Mouse (Mus musculus): ENCODE measurements around the gene Il13ra1. TPM values are rescaled to one million over a fixed set of nuclear protein-coding genes. Genes with fewer than 3 reads are reported as not detected.

Il13ra1 gene
- 1 to 10 TPM; 4.0 to 9.2 (median 5.9) TPM for total RNA-seq (2022)

DNA sequence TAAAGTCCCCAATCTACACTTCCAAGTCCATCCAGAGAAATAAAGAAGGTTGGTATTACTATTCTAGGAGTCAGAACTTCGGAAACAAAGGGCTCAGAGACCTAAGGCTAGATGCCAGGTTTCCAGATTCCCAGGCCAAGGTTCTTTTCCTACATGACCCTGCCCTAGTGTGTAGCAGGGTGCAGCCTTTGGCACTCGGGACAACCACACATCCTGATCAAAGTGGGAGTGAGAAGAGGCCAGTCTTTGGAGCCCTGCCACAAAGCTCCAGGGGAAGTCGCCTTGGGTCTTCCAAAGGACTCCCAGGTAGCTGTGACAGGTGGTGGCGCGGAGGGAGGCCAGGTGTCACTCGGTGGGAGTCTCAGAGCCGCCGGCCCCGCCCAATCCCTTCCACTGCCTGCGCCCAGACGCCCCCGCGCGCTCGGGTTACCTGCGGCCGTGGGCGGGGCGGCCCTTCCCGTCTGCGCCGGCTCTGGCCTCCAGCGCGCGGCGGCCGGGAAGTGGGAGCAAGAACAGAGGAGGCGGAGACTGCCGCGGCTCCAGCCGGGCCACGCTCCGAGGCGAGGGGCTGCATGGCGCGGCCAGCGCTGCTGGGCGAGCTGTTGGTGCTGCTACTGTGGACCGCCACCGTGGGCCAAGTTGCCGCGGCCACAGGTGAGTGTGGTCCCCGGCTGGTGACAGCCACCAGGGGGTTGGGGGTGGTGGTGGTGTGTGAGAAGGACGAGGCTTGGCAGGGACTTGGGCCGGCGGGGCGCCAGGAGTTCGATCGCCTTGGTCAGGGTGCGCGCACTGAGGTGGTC, at the start of gene Il13ra1:
Il13ra1 (plus strand) TSS at position 489 of the 800 bp plus-strand sequence.
- no peak for DNase-seq (ENCODE audit: low spot score in 2 of 2)

DNA sequence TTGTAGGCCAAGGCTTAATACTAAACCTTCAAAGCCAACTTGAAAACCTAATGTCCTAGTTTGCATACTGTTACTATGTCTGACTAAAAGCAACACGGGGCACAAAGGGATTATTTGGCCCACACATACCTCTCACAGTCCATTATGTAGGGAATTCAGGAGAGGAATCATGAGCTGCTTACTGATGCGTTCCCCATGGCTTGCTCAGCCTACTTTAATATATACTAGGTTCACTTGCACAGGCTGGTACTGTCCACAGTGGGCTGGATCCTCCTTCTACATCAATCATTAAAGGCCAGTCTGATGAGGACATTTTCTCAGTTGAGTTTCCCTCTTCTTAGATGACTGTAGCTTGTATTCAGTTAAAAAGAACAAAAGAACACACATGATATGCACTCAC, 37.9 kb upstream of the Il13ra1 start:
- no peak for DNase-seq (ENCODE audit: low spot score in 2 of 2)

DNA sequence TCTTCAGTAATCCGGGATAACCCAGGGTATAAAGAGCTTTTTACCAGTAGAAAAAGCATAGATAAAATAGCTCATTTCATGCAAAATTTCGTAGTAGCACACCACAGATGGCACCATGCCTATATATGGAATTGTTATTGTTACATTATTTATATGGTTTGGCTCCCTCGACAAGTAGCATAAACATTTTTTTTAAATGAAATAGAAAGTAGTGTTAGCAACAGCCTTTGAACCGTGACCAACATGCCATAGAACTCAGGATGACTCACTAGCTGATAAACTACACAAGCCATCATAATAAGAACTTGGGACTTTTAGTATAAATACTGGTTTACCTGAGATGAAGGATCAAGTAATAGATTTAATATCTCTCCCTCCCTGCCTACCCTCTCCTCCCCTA, 34.7 kb upstream of the Il13ra1 start:
- no peak for DNase-seq (ENCODE audit: low spot score in 2 of 2)

- DNase-seq (ENCODE audit: low spot score in 2 of 2), result no peak
Measured at GRCm38 (mm10) chrX:36082917-36083316, 29.0 kb upstream of the Il13ra1 start.

DNA sequence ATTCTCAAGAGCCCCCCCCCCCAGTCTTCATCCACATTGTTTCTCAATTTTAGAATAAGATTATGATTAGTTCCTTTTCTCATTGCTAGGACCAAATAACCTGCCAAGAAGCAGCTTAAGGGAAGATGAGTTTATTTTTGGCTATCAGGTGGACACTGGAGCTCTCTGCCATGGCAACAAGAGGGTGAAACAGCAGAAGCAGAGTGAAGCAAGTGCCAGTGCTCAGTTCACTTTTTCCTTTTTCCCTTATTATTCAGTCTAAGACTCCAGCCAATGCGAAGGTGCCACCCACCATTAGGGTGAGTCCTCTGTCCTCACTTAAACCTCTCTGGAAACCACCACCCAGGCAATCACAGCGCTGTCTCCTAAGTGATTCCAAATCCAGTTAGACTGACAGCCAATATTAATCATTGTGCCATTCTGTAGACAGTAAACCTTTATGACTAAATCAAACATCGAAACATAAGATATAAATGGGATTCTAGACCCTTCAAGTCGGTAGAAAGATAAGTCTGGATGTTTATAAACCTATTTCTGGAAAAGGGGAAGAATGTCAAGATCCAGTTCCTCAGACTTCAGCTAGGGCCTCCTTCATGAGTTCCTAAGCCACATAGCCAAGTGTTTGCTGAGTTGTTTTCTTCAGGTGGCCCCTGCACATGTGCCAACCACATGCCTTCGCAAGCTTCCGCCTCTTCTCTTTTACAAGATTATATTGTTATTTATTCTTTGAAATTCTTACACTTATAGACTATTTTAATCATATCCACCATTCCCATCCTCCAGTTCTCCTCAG, 23.2 kb upstream of the Il13ra1 start:
- no peak for DNase-seq (ENCODE audit: low spot score in 2 of 2)

DNA sequence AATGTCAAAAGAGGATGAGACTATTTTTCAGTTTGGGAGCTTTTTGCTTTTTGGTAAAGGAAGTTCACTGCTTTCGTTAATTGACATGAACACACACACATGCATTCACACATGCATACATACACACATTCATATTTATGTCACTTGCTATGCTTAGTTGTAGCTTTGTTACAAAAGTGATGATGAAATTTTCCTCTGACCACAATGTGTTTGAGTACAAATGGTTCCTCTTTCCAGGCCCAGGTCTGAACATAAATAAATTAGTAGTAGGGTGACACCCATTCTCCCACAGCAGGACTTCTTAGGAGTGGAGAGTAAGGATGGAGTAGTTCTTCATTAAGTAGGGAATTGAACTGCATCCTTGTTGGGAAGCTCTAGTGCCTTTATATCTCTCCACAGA, 11.0 kb upstream of the Il13ra1 start:
- DNase-seq (ENCODE audit: low spot score in 2 of 2), result no peak

DNA sequence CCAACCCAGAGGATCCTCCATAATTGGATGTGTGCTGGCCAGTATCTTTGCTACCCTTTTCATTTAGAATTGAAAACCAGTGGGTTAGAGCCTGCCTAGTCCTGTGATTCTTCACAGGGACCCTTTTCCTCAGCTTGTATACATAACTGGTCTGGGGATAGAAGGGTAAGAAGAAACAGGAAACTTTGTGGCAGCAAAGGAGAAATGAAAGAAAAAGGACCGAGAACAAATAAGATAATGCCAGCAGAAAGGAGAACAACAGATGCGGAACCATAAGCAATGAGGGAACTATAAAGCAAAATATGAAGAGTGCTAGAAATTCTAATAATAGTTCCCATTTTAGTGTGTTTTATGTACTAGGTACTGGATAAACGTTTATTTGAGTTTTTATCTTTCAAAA, 10.6 kb upstream of the Il13ra1 start:
- no peak for DNase-seq (ENCODE audit: low spot score in 2 of 2)

- no peak for DNase-seq (ENCODE audit: low spot score in 2 of 2)
Measured at GRCm38 (mm10) chrX:36108601-36109000, 3.3 kb upstream of the Il13ra1 start.

GRCm38 (mm10) chrX:36112422-36112750, 476 bp downstream of the Il13ra1 start:
- DNase-seq (ENCODE audit: low spot score in 2 of 2), result no peak

DNA sequence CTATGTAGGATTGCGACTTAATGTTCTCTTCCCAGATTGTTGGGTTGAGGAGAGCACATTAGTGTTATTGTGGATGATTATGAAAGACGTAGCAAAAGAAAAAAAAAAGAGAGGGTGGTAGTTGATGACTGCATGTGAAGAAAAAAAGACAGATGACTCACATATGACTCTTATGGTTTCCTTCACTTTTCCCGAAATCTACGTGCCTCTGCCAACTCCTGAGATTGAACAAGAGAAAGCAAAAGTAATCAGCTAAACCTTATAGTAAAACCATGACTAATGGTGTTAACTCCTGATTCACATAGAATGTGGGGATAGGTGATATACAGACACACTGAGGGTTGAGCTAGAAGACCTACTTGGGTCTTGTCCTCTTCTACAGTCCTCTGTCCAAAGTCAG, 3.3 kb downstream of the Il13ra1 start:
- no peak for DNase-seq (ENCODE audit: low spot score in 2 of 2)

DNA sequence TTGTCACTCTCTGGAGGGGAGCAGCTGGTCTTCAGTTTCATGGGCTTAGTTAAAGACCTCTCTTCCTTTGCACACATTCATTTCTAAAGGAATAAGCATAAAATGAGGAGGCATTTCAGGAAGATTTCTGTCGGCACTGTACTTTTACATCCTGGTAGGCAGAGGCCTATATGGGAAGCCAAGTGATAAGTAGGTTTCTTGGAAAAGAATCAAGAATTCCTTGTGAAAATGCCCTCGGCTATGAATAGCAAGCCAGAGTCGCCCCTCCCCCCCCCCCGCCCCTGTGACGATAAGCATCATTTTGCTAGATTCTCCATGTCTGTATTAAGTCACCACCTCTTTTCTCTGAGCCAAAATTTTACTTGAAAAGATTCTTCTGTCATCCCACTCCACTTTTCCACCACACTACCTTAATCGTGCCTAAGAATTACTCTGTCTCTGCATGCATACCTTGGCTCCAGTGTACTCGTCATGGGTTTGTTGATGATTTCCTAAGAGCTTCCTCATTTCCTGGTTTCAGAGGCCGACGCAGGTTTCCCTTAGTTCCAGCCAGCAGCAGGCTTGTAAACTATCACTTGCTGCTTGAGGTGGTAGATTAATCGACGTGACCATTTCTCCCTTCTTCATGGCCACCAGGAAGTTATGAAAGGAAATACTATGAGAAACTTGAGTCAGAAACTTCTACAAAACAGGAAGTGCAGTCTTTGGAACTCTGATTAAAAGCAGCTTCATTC, 17.3 kb downstream of the Il13ra1 start:
- DNase-seq (ENCODE audit: low spot score in 2 of 2), result no peak

GRCm38 (mm10) chrX:36129771-36130108, 17.8 kb downstream of the Il13ra1 start:
- DNase-seq (ENCODE audit: low spot score in 2 of 2), result no peak

GRCm38 (mm10) chrX:36136346-36136745, 24.4 kb downstream of the Il13ra1 start:
- DNase-seq (ENCODE audit: low spot score in 2 of 2), result no peak

- no peak for DNase-seq (ENCODE audit: low spot score in 2 of 2)
Measured at GRCm38 (mm10) chrX:36141994-36142639, 30.2 kb downstream of the Il13ra1 start.

DNA sequence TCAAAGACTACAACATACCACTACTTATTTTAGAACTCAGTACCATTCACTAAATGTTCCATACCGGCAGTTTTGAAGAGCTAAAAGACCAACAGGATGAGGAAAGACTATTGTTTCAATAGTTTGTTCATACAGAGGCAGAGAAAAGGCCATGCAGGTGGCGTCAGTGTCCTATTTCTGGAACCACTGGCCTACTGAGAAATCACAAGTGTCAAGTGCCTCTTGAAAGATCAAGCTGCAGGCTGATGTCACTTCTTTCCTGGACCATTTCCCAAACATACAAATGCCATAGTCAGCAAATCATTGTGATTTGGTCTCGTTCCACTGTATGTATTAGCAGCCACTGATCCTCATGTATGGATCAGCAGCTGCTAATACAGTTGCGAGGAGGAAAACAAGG, 34.8 kb downstream of the Il13ra1 start:
- no peak for DNase-seq (ENCODE audit: low spot score in 2 of 2)

DNA sequence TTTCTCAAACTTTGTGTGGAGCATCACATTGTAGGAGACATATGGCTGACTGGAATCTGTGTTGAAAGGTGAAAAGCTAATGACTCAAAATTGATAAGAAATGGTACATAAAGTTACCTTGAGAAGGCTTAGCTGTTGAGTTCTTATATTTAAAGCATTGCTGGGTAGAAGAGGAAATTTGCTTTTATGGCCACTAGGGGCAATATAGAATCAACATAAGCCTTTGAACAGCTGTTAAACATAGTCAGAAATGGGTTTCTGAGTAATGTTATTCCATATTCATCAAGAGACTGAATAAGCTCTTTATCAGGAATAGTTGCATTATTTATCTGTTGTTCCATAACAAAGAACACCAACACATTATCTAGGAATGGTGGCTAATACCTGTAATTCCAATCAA, 38.2 kb downstream of the Il13ra1 start:
- no peak for DNase-seq (ENCODE audit: low spot score in 2 of 2)

- DNase-seq (ENCODE audit: low spot score in 2 of 2), result no peak
Measured at GRCm38 (mm10) chrX:36156677-36157076, 44.8 kb downstream of the Il13ra1 start.

DNA sequence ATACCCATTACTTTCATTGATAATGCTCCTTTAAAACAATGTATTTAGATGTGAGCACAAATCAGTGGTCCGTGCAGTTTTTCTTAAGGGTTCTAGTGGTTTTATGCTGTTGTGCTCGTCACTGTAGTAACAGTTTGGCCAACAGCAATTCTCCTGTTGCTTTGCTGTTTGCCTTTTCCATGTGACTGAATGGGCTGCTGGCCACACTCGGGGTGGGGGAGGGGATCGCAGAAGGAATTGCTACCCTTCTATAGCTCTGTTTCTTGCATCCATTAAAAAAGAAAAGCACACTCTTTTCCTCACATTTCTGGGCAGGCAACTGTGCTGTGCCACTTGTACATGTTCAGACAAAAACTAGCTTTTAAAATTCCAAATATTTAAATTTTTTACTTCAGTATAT, 49.7 kb downstream of the Il13ra1 start:
- DNase-seq (ENCODE audit: low spot score in 2 of 2), result peak in 1 of 2 experiments; percentile 2

DNA sequence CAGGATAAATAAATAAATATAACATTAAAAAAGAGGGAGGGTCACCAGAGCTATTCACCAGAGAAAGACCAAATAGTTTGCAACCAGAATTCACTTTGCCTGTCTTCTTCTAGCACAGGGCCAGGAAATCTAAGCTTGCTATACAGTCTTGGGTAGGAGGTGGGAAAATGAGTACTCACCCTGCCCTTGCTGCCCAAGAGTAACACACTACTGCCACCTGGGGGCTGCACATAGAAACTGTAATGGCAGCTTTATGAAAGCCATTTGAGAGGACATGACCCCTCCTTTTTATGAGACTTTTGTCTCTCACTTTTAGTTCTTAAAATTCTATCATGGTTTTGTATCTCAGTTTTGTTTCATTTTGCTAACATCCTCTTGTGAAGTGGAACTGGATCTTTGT, 71.7 kb downstream of the Il13ra1 start:
- DNase-seq (ENCODE audit: low spot score in 2 of 2), result no peak

GRCm38 (mm10) chrX:36186036-36186435, 74.1 kb downstream of the Il13ra1 start:
- no peak for DNase-seq (ENCODE audit: low spot score in 2 of 2)

- no peak for DNase-seq (ENCODE audit: low spot score in 2 of 2)
Measured at GRCm38 (mm10) chrX:36186443-36186842, 74.5 kb downstream of the Il13ra1 start.

DNA sequence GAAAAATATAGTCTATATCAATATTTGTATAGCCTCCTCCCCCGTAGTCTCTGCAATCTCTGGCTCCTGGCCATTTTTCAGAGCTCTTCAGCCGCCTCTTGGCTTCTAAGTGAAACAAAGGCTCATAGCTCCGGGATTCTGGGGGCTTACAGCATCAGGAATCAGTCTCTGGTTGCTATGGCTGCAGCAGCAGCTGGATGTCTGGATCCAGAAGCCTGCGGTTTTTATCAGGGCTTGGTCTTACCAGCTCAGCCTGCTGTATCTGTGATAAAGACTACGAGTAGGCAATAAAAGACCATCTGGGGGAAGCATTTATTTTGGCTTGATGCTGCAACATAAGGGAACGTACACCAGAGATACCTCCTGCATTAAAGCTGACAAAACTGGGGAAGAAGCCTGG, 82.0 kb downstream of the Il13ra1 start:
- no peak for DNase-seq (ENCODE audit: low spot score in 2 of 2)

All from layer of hippocampus, adult 8-10 months (tissue).